Mouse (Mus musculus) limb, embryonic 14.5 days (tissue): ENCODE data around the gene Dnase2b. TPM values are rescaled to one million over a fixed set of nuclear protein-coding genes. Genes with fewer than 3 reads are reported as not detected.

Experiments used
- ATAC-seq: fragments of 200-750 bp; cut with Nextera tagmentation; 2 replicates; pipeline ENCODE4 v1.8.0; 2017; ENCODE audit warnings: low read depth, moderate number of reproducible peaks, moderate TSS enrichment; ENCODE audit not compliant: low FRiP score
- DNase-seq: peaks from one replicate; pipeline ENCODE4 v3.0.0-alpha.2; 2015; ENCODE audit warnings: low spot score
- H3K27ac ChIP-seq: fragments of 300-500 bp; sonication (generic); replicated peaks from 2 replicates; pipeline ENCODE4 v1.5.1; 2014; ENCODE audit warnings: low read depth, mild to moderate bottlenecking, low read length, moderate library complexity, mixed read lengths
- H3K27me3 ChIP-seq: fragments of 300-500 bp; sonication (generic); 2 replicates; pipeline ENCODE4 v1.6.1; 2014; ENCODE audit warnings: low read length, mixed read lengths; ENCODE audit not compliant: control insufficient read depth, insufficient read depth
- H3K36me3 ChIP-seq: fragments of 300-500 bp; sonication (generic); 2 replicates; pipeline ENCODE4 v1.6.1; 2014; ENCODE audit warnings: mild to moderate bottlenecking, low read length, moderate library complexity, mixed read lengths; ENCODE audit not compliant: control insufficient read depth, insufficient read depth
- H3K4me1 ChIP-seq: fragments of 300-500 bp; sonication (generic); 2 replicates; pipeline ENCODE4 v1.6.1; 2014; ENCODE audit warnings: antibody characterized with exemption, low read length, mixed read lengths; ENCODE audit not compliant: control insufficient read depth, insufficient read depth
- H3K4me2 ChIP-seq: fragments of 300-500 bp; sonication (generic); replicated peaks from 2 replicates; pipeline ENCODE4 v1.6.1; 2014; ENCODE audit warnings: low read depth, mild to moderate bottlenecking, low read length, moderate library complexity; ENCODE audit not compliant: severe bottlenecking
- H3K4me3 ChIP-seq: fragments of 300-500 bp; sonication (generic); replicated peaks from 2 replicates; pipeline ENCODE4 v1.5.1; 2014; ENCODE audit warnings: low read length
- H3K9ac ChIP-seq: fragments of 300-500 bp; sonication (generic); 2 replicates; pipeline ENCODE4 v1.6.1; 2014; ENCODE audit warnings: mild to moderate bottlenecking, low read depth, low read length, moderate library complexity; ENCODE audit not compliant: severe bottlenecking
- H3K9me3 ChIP-seq: fragments of 300-500 bp; sonication (generic); 2 replicates; pipeline ENCODE4 v1.6.1; 2016; ENCODE audit warnings: low read length; ENCODE audit not compliant: control insufficient read depth
- POLR2A ChIP-seq: fragments of 200-500 bp; IDR thresholded peaks from 2 replicates; pipeline ENCODE4 v1.8.0; 2012; ENCODE audit warnings: inconsistent platforms, mild to moderate bottlenecking, moderate library complexity, borderline replicate concordance; ENCODE audit not compliant: insufficient read depth, insufficient read length; ENCODE audit errors: extremely low read depth
- WGBS: fragments of 180-500 bp; shearing (Covaris S2); extraction: QIAGEN DNeasy Blood & Tissue Kit; methylation state at CpG from one replicate; pipeline ENCODE4 v1.1.7; 2014; 5-methylcytosine and 5-hydroxymethylcytosine counted together
- polyA plus RNA-seq, 2 experiments: library from polyadenylated mRNA; depleted of rRNA in 1 of 2; stranded (reverse) in 1 of 2; unstranded in 1 of 2; fragments of >200 nt; fragmentation: Nextera tagmentation in 1 of 2; extraction: Ambion mirVana in 1 of 2; gene quantifications; 2 replicates each; pipeline versions ENCODE4 v1.2.1 to v1.2.3; 2012 to 2014

Gene Dnase2b
- polyA plus RNA-seq, 2 experiments, result 0.05 TPM; not detected in 1

DNA sequence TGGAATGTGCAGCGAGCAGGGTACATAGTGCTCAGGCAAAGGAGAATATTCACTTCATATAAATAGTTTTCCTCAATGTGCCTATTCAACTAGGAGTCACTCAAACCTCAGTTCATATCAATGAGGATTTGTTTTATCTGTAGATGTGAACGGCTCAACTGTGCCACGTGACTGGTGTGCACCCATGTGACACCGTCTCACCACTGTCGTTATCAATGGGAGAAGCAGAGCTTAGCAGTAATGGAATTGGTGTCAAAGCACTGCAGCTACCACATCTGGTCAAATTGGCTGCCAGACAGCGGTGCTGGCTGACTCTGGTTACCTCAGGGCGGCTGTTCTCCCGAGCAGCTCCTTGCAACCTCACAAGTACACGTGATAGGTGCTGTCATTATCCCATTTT is 10.7 kb downstream of the Dnase2b start:
- Histone ChIP-seq H3K4me1 (no peaks in the 10 kb centered on the region), H3K36me3 (no peaks in the 10 kb centered on the region), H3K4me3 (no peak overlapping the region), H3K27me3 (no peaks in the 10 kb centered on the region), H3K4me2 (no peak overlapping the region), H3K27ac (no peak overlapping the region), H3K9ac (no peak overlapping the region), H3K9me3 (no peaks in the 10 kb centered on the region)
- WGBS, result 70% methylated on average over 9 of the region's 9 CpGs
- DNase-seq (no peak), ATAC-seq (no peak)
- no peak for TF ChIP-seq POLR2A

DNA sequence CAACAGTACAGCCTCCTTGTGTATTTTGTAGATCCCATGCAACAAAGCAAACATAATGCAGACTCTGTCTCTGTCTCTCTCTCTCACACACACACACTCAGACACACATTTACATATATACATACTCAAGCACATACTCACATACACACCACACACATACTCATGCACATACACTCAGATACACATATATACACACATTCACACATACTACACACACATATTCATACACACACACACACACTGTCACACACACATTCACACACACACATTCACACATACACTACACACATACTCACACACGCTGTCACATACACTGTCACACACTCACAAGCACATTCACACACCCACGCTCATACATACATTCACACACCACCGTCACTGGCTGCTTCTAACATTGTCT is 12.9 kb downstream of the Dnase2b start:
- 91% methylated on average over 3 of the region's 3 CpGs for WGBS
- no peak overlapping the region for H3K4me3 ChIP-seq
- no peaks in the 10 kb centered on the region for H3K27me3 ChIP-seq
- DNase-seq, result no peak
- H3K4me2 ChIP-seq, result no peak overlapping the region
- no peaks in the 10 kb centered on the region for H3K36me3 ChIP-seq
- TF ChIP-seq POLR2A, result no peak
- H3K9me3 ChIP-seq, result no peaks in the 10 kb centered on the region
- no peak overlapping the region for H3K9ac ChIP-seq
- no peaks in the 10 kb centered on the region for H3K4me1 ChIP-seq
- no peak overlapping the region for H3K27ac ChIP-seq
- no peak for ATAC-seq

- H3K27me3 ChIP-seq, result no peaks in the 10 kb centered on the region
- ATAC-seq (no peak), DNase-seq (no peak)
- H3K4me1 ChIP-seq, result no peaks in the 10 kb centered on the region
- H3K9me3 ChIP-seq, result no peaks in the 10 kb centered on the region
- H3K9ac ChIP-seq, result no peak overlapping the region
- H3K36me3 ChIP-seq, result no peaks in the 10 kb centered on the region
- no peak overlapping the region for H3K4me3 ChIP-seq
- H3K4me2 ChIP-seq, result no peak overlapping the region
- WGBS, result 89% methylated on average over 2 of the region's 2 CpGs
- no peak for TF ChIP-seq POLR2A
- no peak overlapping the region for H3K27ac ChIP-seq
Observed at GRCm38 (mm10) chr3:146601205-146601604, 14.2 kb downstream of the Dnase2b start.

DNA sequence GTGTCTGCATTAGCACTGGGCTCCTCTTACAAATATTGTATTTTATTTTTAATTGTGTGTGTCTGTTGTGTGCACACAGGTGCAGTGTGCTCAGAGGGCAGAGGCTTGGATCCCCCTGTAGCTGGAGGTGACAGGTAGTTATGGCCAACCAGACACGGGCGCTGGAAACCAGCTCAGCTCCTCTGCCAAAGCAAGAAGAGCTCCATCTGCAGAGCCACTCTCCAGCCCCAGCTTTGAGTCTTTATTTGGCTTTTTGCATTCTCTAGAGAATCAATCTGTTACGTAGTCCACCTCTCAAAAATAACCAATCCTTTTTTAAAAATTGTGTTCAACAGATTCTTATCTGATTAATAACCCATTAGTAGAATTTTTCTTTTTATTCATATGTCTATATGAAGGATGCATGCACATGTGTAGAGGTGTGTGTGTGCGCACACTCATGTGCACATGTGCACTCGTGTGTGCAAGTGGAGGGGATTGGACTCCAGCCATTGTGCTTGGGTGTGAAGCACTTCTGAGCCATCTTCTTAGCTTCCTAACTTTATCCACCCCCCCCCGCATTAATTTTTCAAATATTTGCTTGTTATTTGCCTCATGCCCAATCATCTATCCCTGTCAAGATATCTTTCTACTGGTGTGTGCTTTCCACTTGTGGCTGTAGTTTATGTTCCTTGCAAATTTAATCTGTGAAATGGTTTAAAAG is 16.0 kb downstream of the Dnase2b start:
- Histone ChIP-seq H3K27ac (no peak overlapping the region), H3K4me3 (no peak overlapping the region), H3K36me3 (no peaks in the 10 kb centered on the region), H3K9me3 (no peaks in the 10 kb centered on the region), H3K4me1 (no peaks in the 10 kb centered on the region), H3K4me2 (no peak overlapping the region), H3K27me3 (no peaks in the 10 kb centered on the region), H3K9ac (no peak overlapping the region)
- DNase-seq (no peak), ATAC-seq (no peak)
- 84% methylated on average over 6 of the region's 6 CpGs for WGBS
- TF ChIP-seq POLR2A, result no peak

GRCm38 (mm10) chr3:146598411-146598810 is 17.0 kb downstream of the Dnase2b start:
- ATAC-seq, result no peak
- no peaks in the 10 kb centered on the region for H3K4me1 ChIP-seq

GRCm38 (mm10) chr3:146596864-146597263 is 18.5 kb downstream of the Dnase2b start:
- Histone ChIP-seq H3K36me3 (no peaks in the 10 kb centered on the region), H3K9ac (no peak overlapping the region), H3K4me2 (no peak overlapping the region), H3K9me3 (no peaks in the 10 kb centered on the region), H3K27ac (no peak overlapping the region), H3K4me1 (no peaks in the 10 kb centered on the region), H3K4me3 (no peak overlapping the region), H3K27me3 (no peaks in the 10 kb centered on the region)
- DNase-seq (no peak), ATAC-seq (no peak)
- no peak for TF ChIP-seq POLR2A
- WGBS, result 87% methylated on average over 7 of the region's 7 CpGs

More at GRCm38 (mm10) chr3:146598411-146598810, 17.0 kb downstream of the Dnase2b start:
- H3K36me3 ChIP-seq, result no peaks in the 10 kb centered on the region
- no peaks in the 10 kb centered on the region for H3K9me3 ChIP-seq
- 69% methylated on average over 6 of the region's 6 CpGs for WGBS
- TF ChIP-seq POLR2A, result no peak
- H3K27ac ChIP-seq, result no peak overlapping the region
- H3K9ac ChIP-seq, result no peak overlapping the region
- no peaks in the 10 kb centered on the region for H3K27me3 ChIP-seq
- no peak overlapping the region for H3K4me2 ChIP-seq
- no peak overlapping the region for H3K4me3 ChIP-seq
- no peak for DNase-seq
